Mouse (Mus musculus): ENCODE data around the gene Itga11. TPM values are rescaled to one million over a fixed set of nuclear protein-coding genes. Genes with fewer than 3 reads are reported as not detected.

Gene Itga11
- polyA plus RNA-seq, 1 experiment from 2014 or later = 0.82 TPM

DNA sequence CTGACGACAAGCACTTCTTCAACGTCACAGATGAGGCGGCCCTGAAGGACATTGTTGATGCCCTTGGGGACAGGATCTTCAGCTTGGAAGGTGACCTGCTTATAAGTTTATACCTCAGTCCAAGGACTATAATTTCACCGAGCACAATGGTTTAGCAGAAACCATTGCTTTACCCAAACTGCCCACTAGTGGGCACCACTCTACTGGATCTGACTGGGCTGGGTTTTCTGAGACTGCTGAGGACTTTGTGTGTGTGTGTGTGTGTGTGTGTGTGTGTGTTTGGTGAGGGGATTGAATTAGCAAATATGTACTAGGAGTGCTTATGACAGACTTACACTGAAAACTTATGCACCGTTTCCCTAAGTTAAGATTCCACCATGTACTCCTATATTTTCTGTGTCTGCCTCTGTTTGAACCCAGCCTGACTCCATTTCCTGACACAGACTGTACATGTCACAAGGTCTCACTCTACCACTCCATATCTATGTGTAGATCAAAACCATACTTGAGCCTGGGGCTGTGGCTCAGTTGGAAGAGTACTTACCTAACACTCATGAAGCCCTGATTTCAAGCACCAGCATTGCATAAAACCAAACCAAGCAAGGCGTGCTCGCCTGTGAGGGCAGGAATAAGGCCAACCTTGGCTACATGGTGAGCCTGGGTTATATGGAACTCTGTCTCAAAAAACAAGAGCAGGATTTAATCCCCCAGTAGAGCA is 67.1 kb downstream of the Itga11 start:
- WGBS = 50% methylated on average over 7 of the region's 7 CpGs
- H3K9me3 ChIP-seq (ENCODE audit: low read length) = no peaks in the 10 kb centered on the region; the same call in 1 of the 2 replicates
- H3K27ac ChIP-seq (ENCODE audit: low read length) = no peak overlapping the region
- H3K9ac ChIP-seq (replicated peaks; ENCODE audit: low read length) = no peak overlapping the region
- H3K4me1 ChIP-seq (ENCODE audit: insufficient read depth, low read length) = peaks cover 4% of the 10 kb centered on the region; the same call in 1 of the 2 replicates
- H3K27me3 ChIP-seq (ENCODE audit: insufficient read depth, low read length) = no peaks in the 10 kb centered on the region
- H3K36me3 ChIP-seq (ENCODE audit: insufficient read depth, low read length) = no peaks in the 10 kb centered on the region
- H3K4me3 ChIP-seq (ENCODE audit: low read length) = no peak overlapping the region
- no peak for ATAC-seq (ENCODE audit: low FRiP score, low TSS enrichment)
- no peak overlapping the region for H3K4me2 ChIP-seq (replicated peaks; ENCODE audit: low read depth, low read length)

- H3K4me2 ChIP-seq (replicated peaks; ENCODE audit: low read depth, low read length) = no peak overlapping the region
- 65% methylated on average over 6 of the region's 6 CpGs for WGBS
- no peaks in the 10 kb centered on the region for H3K27me3 ChIP-seq (ENCODE audit: insufficient read depth, low read length)
- no peak for ATAC-seq (ENCODE audit: low FRiP score, low TSS enrichment)
- no peak overlapping the region for H3K4me3 ChIP-seq (ENCODE audit: low read length)
- H3K36me3 ChIP-seq (ENCODE audit: insufficient read depth, low read length) = no peaks in the 10 kb centered on the region
- peaks cover 7% of the 10 kb centered on the region; the same call in 1 of the 2 replicates for H3K4me1 ChIP-seq (ENCODE audit: insufficient read depth, low read length)
- no peak overlapping the region for H3K9ac ChIP-seq (replicated peaks; ENCODE audit: low read length)
- no peaks in the 10 kb centered on the region; the same call in 1 of the 2 replicates for H3K9me3 ChIP-seq (ENCODE audit: low read length)
- H3K27ac ChIP-seq (ENCODE audit: low read length) = no peak overlapping the region
Measured at GRCm38 (mm10) chr9:62746646-62747045, 69.0 kb downstream of the Itga11 start.

- Histone ChIP-seq H3K4me2 (replicated peaks; ENCODE audit: low read depth, low read length) (no peak overlapping the region), H3K27me3 (ENCODE audit: insufficient read depth, low read length) (no peaks in the 10 kb centered on the region), H3K27ac (ENCODE audit: low read length) (no peak overlapping the region; the same call in 1 of the 2 replicates), H3K9ac (replicated peaks; ENCODE audit: low read length) (no peak overlapping the region), H3K9me3 (ENCODE audit: low read length) (peaks cover 5% of the 10 kb centered on the region; the same call in 1 of the 2 replicates), H3K36me3 (ENCODE audit: insufficient read depth, low read length) (no peaks in the 10 kb centered on the region), H3K4me1 (ENCODE audit: insufficient read depth, low read length) (peaks cover 7% of the 10 kb centered on the region; the same call in 1 of the 2 replicates), H3K4me3 (ENCODE audit: low read length) (no peak overlapping the region)
- WGBS = 54% methylated on average over 6 of the region's 6 CpGs
- ATAC-seq (ENCODE audit: low FRiP score, low TSS enrichment) = no peak
Measured at GRCm38 (mm10) chr9:62749666-62750065, 72.0 kb downstream of the Itga11 start.

GRCm38 (mm10) chr9:62750381-62750780 is 72.8 kb downstream of the Itga11 start:
- no peak overlapping the region for H3K27ac ChIP-seq (ENCODE audit: low read length)
- H3K4me2 ChIP-seq (replicated peaks; ENCODE audit: low read depth, low read length) = no peak overlapping the region
- no peak overlapping the region for H3K4me3 ChIP-seq (ENCODE audit: low read length)
- H3K27me3 ChIP-seq (ENCODE audit: insufficient read depth, low read length) = no peaks in the 10 kb centered on the region
- 87% methylated on average over 11 of the region's 11 CpGs for WGBS
- ATAC-seq (ENCODE audit: low FRiP score, low TSS enrichment) = no peak
- H3K9ac ChIP-seq (replicated peaks; ENCODE audit: low read length) = no peak overlapping the region
- peaks cover 7% of the 10 kb centered on the region; the same call in 1 of the 2 replicates for H3K4me1 ChIP-seq (ENCODE audit: insufficient read depth, low read length)
- H3K9me3 ChIP-seq (ENCODE audit: low read length) = peaks cover 5% of the 10 kb centered on the region; the same call in 1 of the 2 replicates
- H3K36me3 ChIP-seq (ENCODE audit: insufficient read depth, low read length) = no peaks in the 10 kb centered on the region

- WGBS = 58% methylated on average over 4 of the region's 4 CpGs
- Histone ChIP-seq H3K27ac (ENCODE audit: low read length) (no peak overlapping the region), H3K36me3 (ENCODE audit: insufficient read depth, low read length) (no peaks in the 10 kb centered on the region), H3K4me2 (replicated peaks; ENCODE audit: low read depth, low read length) (no peak overlapping the region), H3K27me3 (ENCODE audit: insufficient read depth, low read length) (no peaks in the 10 kb centered on the region), H3K9me3 (ENCODE audit: low read length) (no peaks in the 10 kb centered on the region), H3K4me1 (ENCODE audit: insufficient read depth, low read length) (no peaks in the 10 kb centered on the region), H3K4me3 (ENCODE audit: low read length) (no peak overlapping the region), H3K9ac (replicated peaks; ENCODE audit: low read length) (no peak overlapping the region)
- ATAC-seq (ENCODE audit: low FRiP score, low TSS enrichment) = no peak
Measured at GRCm38 (mm10) chr9:62758288-62758687, 80.7 kb downstream of the Itga11 start.

GRCm38 (mm10) chr9:62759601-62760000 is 82.0 kb downstream of the Itga11 start:
- no peaks in the 10 kb centered on the region for H3K9me3 ChIP-seq (ENCODE audit: low read length)
- H3K4me2 ChIP-seq (replicated peaks; ENCODE audit: low read depth, low read length) = no peak overlapping the region
- H3K9ac ChIP-seq (replicated peaks; ENCODE audit: low read length) = no peak overlapping the region
- no peak overlapping the region for H3K27ac ChIP-seq (ENCODE audit: low read length)
- no peaks in the 10 kb centered on the region for H3K4me1 ChIP-seq (ENCODE audit: insufficient read depth, low read length)
- no peaks in the 10 kb centered on the region for H3K27me3 ChIP-seq (ENCODE audit: insufficient read depth, low read length)
- 62% methylated on average over 3 of the region's 3 CpGs for WGBS
- no peak overlapping the region for H3K4me3 ChIP-seq (ENCODE audit: low read length)
- no peak for ATAC-seq (ENCODE audit: low FRiP score, low TSS enrichment)
- no peaks in the 10 kb centered on the region for H3K36me3 ChIP-seq (ENCODE audit: insufficient read depth, low read length)

DNA sequence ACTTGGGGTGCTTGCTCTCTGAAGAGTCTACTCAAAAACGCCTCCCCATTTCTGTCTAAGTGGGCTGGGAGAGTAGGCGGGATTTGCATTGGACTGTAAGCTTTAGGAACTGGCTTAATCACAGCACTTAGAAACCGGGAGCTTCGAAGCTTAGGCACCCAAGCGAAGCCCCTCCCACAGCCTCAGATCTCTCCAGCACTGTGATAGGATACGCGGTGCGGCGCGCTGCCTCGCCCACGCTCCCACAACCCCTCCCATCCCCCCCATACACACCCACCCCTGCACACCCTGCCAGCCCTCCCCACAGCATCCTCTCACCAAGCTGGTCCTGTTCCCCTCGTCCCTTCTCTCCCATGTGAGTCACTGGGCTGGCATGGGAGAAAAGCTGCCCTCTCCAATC is 85.9 kb downstream of the Itga11 start:
- H3K4me1 ChIP-seq (ENCODE audit: insufficient read depth, low read length) = peaks cover 3% of the 10 kb centered on the region; the same call in 1 of the 2 replicates
- H3K36me3 ChIP-seq (ENCODE audit: insufficient read depth, low read length) = no peaks in the 10 kb centered on the region
- ATAC-seq (ENCODE audit: low FRiP score, low TSS enrichment) = no peak
- no peak overlapping the region for H3K9ac ChIP-seq (replicated peaks; ENCODE audit: low read length)
- H3K4me3 ChIP-seq (ENCODE audit: low read length) = no peak overlapping the region
- 14% methylated on average over 13 of the region's 13 CpGs for WGBS
- H3K27ac ChIP-seq (ENCODE audit: low read length) = no peak overlapping the region
- no peaks in the 10 kb centered on the region for H3K9me3 ChIP-seq (ENCODE audit: low read length)
- H3K27me3 ChIP-seq (ENCODE audit: insufficient read depth, low read length) = no peaks in the 10 kb centered on the region
- H3K4me2 ChIP-seq (replicated peaks; ENCODE audit: low read depth, low read length) = peak overlapping the region; percentile 40

DNA sequence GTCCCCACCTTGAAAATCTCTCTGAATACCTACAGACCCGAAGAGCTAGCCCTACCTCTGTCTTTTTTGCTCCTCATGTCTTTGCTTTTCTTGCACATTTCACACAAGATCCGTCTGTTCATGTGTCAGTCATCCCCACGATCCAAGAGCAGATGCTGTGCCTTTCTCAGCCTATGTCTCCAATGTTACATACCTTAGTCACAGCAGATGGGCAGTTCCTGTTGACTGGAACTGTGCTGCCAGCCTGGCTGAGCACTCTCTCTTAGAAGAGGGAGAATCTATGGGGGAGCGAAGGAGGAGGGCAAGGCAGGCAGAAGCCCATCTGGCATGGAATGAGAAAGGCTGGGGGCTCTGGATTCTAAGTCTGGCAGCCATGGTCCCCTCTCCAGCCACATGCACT is 87.7 kb downstream of the Itga11 start:
- Histone ChIP-seq H3K9me3 (ENCODE audit: low read length) (no peaks in the 10 kb centered on the region), H3K36me3 (ENCODE audit: insufficient read depth, low read length) (no peaks in the 10 kb centered on the region), H3K27me3 (ENCODE audit: insufficient read depth, low read length) (no peaks in the 10 kb centered on the region), H3K27ac (ENCODE audit: low read length) (no peak overlapping the region), H3K4me3 (ENCODE audit: low read length) (no peak overlapping the region), H3K9ac (replicated peaks; ENCODE audit: low read length) (no peak overlapping the region), H3K4me2 (replicated peaks; ENCODE audit: low read depth, low read length) (no peak overlapping the region), H3K4me1 (ENCODE audit: insufficient read depth, low read length) (peaks cover 3% of the 10 kb centered on the region; the same call in 1 of the 2 replicates)
- 80% methylated on average over 4 of the region's 4 CpGs for WGBS
- no peak for ATAC-seq (ENCODE audit: low FRiP score, low TSS enrichment)

GRCm38 (mm10) chr9:62767464-62767863 is 89.8 kb downstream of the Itga11 start:
- H3K4me3 ChIP-seq (ENCODE audit: low read length) = no peak overlapping the region
- H3K27me3 ChIP-seq (ENCODE audit: insufficient read depth, low read length) = no peaks in the 10 kb centered on the region
- peak; percentile 55; the same call in 1 of the 2 replicates for ATAC-seq (ENCODE audit: low FRiP score, low TSS enrichment)
- H3K36me3 ChIP-seq (ENCODE audit: insufficient read depth, low read length) = no peaks in the 10 kb centered on the region
- H3K4me1 ChIP-seq (ENCODE audit: insufficient read depth, low read length) = peaks cover 3% of the 10 kb centered on the region; the same call in 1 of the 2 replicates
- no peaks in the 10 kb centered on the region for H3K9me3 ChIP-seq (ENCODE audit: low read length)
- H3K27ac ChIP-seq (ENCODE audit: low read length) = no peak overlapping the region
- H3K4me2 ChIP-seq (replicated peaks; ENCODE audit: low read depth, low read length) = no peak overlapping the region
- no peak overlapping the region for H3K9ac ChIP-seq (replicated peaks; ENCODE audit: low read length)
- 53% methylated on average over 17 of the region's 17 CpGs for WGBS

DNA sequence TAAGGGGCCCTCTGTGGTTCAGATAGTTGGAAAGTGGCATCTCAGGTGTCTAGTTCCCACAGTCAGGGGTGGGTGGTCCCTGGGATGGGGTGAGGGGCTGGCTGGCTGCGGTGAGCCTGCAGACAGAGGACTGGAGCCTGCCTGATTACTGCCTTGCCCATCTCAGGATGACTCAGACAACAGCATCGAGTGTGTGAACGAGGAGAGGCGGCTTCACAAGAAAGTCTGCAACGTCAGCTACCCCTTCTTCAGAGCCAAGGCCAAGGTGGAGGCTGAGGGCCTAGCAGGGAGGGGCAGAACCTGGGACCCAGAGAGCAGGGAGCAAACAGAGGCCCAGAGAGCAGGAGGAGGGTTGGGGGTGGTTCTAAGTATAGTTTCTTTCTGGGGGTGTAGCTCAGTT is 90.7 kb downstream of the Itga11 start:
- ATAC-seq (ENCODE audit: low FRiP score, low TSS enrichment) = no peak
- peaks cover 3% of the 10 kb centered on the region; the same call in 1 of the 2 replicates for H3K4me1 ChIP-seq (ENCODE audit: insufficient read depth, low read length)

More for the DNA sequence above, 90.7 kb downstream of the Itga11 start:
- no peak overlapping the region for H3K4me3 ChIP-seq (ENCODE audit: low read length)
- H3K27me3 ChIP-seq (ENCODE audit: insufficient read depth, low read length) = no peaks in the 10 kb centered on the region
- no peaks in the 10 kb centered on the region for H3K36me3 ChIP-seq (ENCODE audit: insufficient read depth, low read length)
- H3K9me3 ChIP-seq (ENCODE audit: low read length) = no peaks in the 10 kb centered on the region
- H3K4me2 ChIP-seq (replicated peaks; ENCODE audit: low read depth, low read length) = no peak overlapping the region
- no peak overlapping the region for H3K9ac ChIP-seq (replicated peaks; ENCODE audit: low read length)
- WGBS = 69% methylated on average over 5 of the region's 5 CpGs
- no peak overlapping the region for H3K27ac ChIP-seq (ENCODE audit: low read length)

Measured in kidney, embryonic 16.5 days (tissue).